Mouse (Mus musculus): ENCODE measurements around the gene Cldnd2.

DNA sequence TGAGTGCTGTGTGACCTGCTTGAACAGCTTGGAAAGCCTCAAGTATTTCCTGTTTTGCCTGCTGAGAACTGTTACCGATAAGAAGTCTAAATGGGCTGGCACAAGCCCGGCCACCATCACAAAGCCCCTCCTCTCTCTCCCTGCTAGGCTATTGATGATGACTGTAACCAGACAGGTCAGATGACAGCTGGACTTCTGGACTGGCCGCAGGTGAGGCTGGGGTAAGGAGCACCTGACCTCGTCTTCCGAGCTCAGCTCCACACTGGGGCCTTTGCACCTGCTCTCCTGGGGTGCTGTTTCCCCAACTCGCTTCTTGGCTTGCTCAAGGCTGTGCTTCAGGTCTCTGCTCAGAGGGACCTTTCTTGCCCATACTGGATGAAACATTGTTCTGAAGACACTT, 13.8 kb downstream of the Cldnd2 start:
- no peak for TF ChIP-seq CTCF (IDR thresholded peaks at IDR 0.05; ENCODE audit: low read depth, low read length)
- TF ChIP-seq POLR2A (IDR thresholded peaks at IDR 0.05; ENCODE audit: extremely low read depth, insufficient read depth, low read length), result no peak

All from liver, adult 2 months (tissue).